Comparison of ENCODE assay signal across 8 mouse cellular contexts in genomic region chr4:130861653-130862208, GRCm38 (mm10). TPM values are rescaled to one million over a fixed set of nuclear protein-coding genes. Genes with fewer than 3 reads are reported as not detected.
A peak's percentile ranks its signal among the peaks of the same experiment; 100 is the strongest.
DNase-seq lines count a peak whose midpoint lies in the region; ATAC-seq and TF ChIP-seq lines count a peak whose summit lies in the region.

No protein-coding gene starts in this region.

- peak; percentile 93 for ATAC-seq in forebrain, embryonic 13.5 days
- ATAC-seq in lung, embryonic 14.5 days (ENCODE audit: insufficient read depth): peak; percentile 86

- H3K9ac ChIP-seq in forebrain, embryonic 13.5 days: peak overlapping the region; percentile 52; the same call in 1 of the 2 replicates
- H3K9ac ChIP-seq in lung, embryonic 14.5 days: peak overlapping the region; percentile 16; the same call in 1 of the 2 replicates

- no peaks in the 10 kb centered on the region for H3K9me3 ChIP-seq in forebrain, embryonic 13.5 days (replicated peaks)
- no peaks in the 10 kb centered on the region for H3K9me3 ChIP-seq in lung, embryonic 14.5 days (ENCODE audit: low read depth, low read length)

- H3K4me2 ChIP-seq in forebrain, embryonic 13.5 days: peak overlapping the region; percentile 58
- H3K4me2 ChIP-seq in lung, embryonic 14.5 days: peak overlapping the region; percentile 62

- no peak for TF ChIP-seq CTCF in C2C12 (IDR thresholded peaks at IDR 0.05; ENCODE audit: control insufficient read depth, insufficient read depth, insufficient read length)
- no peak; the same call in 1 of the 2 replicates for TF ChIP-seq CTCF in lung, embryonic 14.5 days (IDR thresholded peaks at IDR 0.05; ENCODE audit: low read depth)

- no peak overlapping the region for H3K4me3 ChIP-seq in C2C12 (ENCODE audit: insufficient read depth, poor library complexity, severe bottlenecking)
- peak overlapping the region; percentile 34; the same call in 1 of the 2 replicates for H3K4me3 ChIP-seq in brown adipose tissue, adult 24 weeks (ENCODE audit: insufficient read depth, low read depth, low read length)
- H3K4me3 ChIP-seq in forebrain, embryonic 13.5 days: peak overlapping the region; percentile 24
- peak overlapping the region; percentile 25 for H3K4me3 ChIP-seq in lung, embryonic 14.5 days (ENCODE audit: low read depth, low read length)

- H3K27me3 ChIP-seq in C2C12 (ENCODE audit: control insufficient read depth, insufficient read depth, insufficient read length): no peaks in the 10 kb centered on the region
- H3K27me3 ChIP-seq in forebrain, embryonic 13.5 days: peaks cover 79% of the 10 kb centered on the region
- H3K27me3 ChIP-seq in lung, embryonic 14.5 days (ENCODE audit: insufficient read depth, low read length): peaks cover 10% of the 10 kb centered on the region; the same call in 1 of the 2 replicates

- no peaks in the 10 kb centered on the region for H3K4me1 ChIP-seq in brown adipose tissue, adult 24 weeks (ENCODE audit: control insufficient read depth, insufficient read depth, insufficient read length, low read length)
- peaks cover 37% of the 10 kb centered on the region for H3K4me1 ChIP-seq in forebrain, embryonic 13.5 days
- H3K4me1 ChIP-seq in lung, embryonic 14.5 days (ENCODE audit: insufficient read depth): 0 out of 2 replicates have a peak, but pooled peaks cover 3% of the 10 kb centered on the region

- no peaks in the 10 kb centered on the region for H3K79me3 ChIP-seq in C2C12 (ENCODE audit: low read depth)

- no peaks in the 10 kb centered on the region for H3K36me3 ChIP-seq in C2C12 (ENCODE audit: control insufficient read depth, insufficient read depth)
- H3K36me3 ChIP-seq in forebrain, embryonic 13.5 days (ENCODE audit: poor library complexity, severe bottlenecking): no peaks in the 10 kb centered on the region
- H3K36me3 ChIP-seq in lung, embryonic 14.5 days (ENCODE audit: insufficient read depth): no peaks in the 10 kb centered on the region

- peak overlapping the region; percentile 46 for H3ac ChIP-seq in C2C12 (ENCODE audit: control insufficient read depth, insufficient read length, low read depth)

- peak; percentile 60 for DNase-seq in heart, postnatal 25 days (ENCODE audit: low spot score)
- DNase-seq in layer of hippocampus, adult 18-20 months (ENCODE audit: low spot score in 2 of 2): peak; percentile 97
- DNase-seq in lung, embryonic 14.5 days: peak; percentile 78
- peak; percentile 97 for DNase-seq in right cerebral cortex, adult 18-20 months
- no peak for DNase-seq in yolk sac, embryonic 10.5 days (ENCODE audit: low spot score)

- intact Hi-C loops in heart, postnatal 25 days (cut with DNase I): no loop called here

- no peaks in the 10 kb centered on the region for H3K79me2 ChIP-seq in C2C12 (ENCODE audit: control insufficient read depth, insufficient read depth)

- WGBS in forebrain, embryonic 13.5 days: 2% methylated on average over 30 of the region's 30 CpGs
- WGBS in lung, embryonic 14.5 days: 2% methylated on average over 30 of the region's 30 CpGs

- no peak overlapping the region for H3K27ac ChIP-seq in brown adipose tissue, adult 24 weeks (replicated peaks; ENCODE audit: low read depth, low read length)
- H3K27ac ChIP-seq in forebrain, embryonic 13.5 days: no peak overlapping the region; the same call in 1 of the 2 replicates
- H3K27ac ChIP-seq in lung, embryonic 14.5 days (ENCODE audit: low read depth): peak overlapping the region; percentile 42; the same call in 1 of the 2 replicates

TF ChIP-seq in C2C12, 6 proteins besides CTCF, POLR2A, EP300 and RAD21:
- no peak for TF ChIP-seq FOSL1 (IDR thresholded peaks at IDR 0.05; ENCODE audit: insufficient read depth, low read length, poor library complexity, severe bottlenecking)
- no peak for TF ChIP-seq MYOG (IDR thresholded peaks at IDR 0.05; ENCODE audit: control insufficient read depth, extremely low read depth, insufficient read length)
- no peak for TF ChIP-seq MAX (IDR thresholded peaks at IDR 0.05)
- no peak for TF ChIP-seq USF1 (IDR thresholded peaks at IDR 0.05; ENCODE audit: low read depth)
- no peak for TF ChIP-seq CEBPB (IDR thresholded peaks at IDR 0.05; ENCODE audit: low read depth)
- TF ChIP-seq MYOD1 (IDR thresholded peaks at IDR 0.05; ENCODE audit: control insufficient read depth, insufficient read length, low read depth): no peak

RNA-seq across cellular contexts. Expression of gene Laptm5, which starts 51.2 kb away (rescaled TPM):
- polyA plus RNA-seq in C2C12 (2012; fragmentation: generic; extraction: Trizol): 0.08 TPM
- 14.0 and 16.4 TPM in 2 replicates for polyA plus RNA-seq in brown adipose tissue, adult 24 weeks (2012; ENCODE audit: insufficient read depth, insufficient read length, missing spikeins)
- polyA plus RNA-seq in forebrain, embryonic 13.5 days (2015; fragmentation: Nextera tagmentation; extraction: Ambion mirVana): 15.5 and 16.7 TPM in 2 replicates
- 10 to 100 TPM; 17.8 to 18.4 TPM for total RNA-seq in heart, postnatal 25 days (2021)
- total RNA-seq in layer of hippocampus, adult 18-20 months (2021): 10 to 100 TPM; 39.2 to 42.9 TPM
- 39.1 and 42.5 TPM in 2 replicates for polyA plus RNA-seq in lung, embryonic 14.5 days (2014; fragmentation: Nextera tagmentation; extraction: Ambion mirVana)

Comparison
In these comparisons a context has a peak if more than half of its experiments do, and no peak if none do; other contexts are left out.
1. RNA of gene Laptm5, which starts 51.2 kb away (polyA plus RNA-seq): 39.1 to 42.5 TPM in lung, embryonic 14.5 days, 15.5 to 16.7 TPM in forebrain, embryonic 13.5 days and 14.0 to 16.4 TPM in brown adipose tissue, adult 24 weeks; 0.08 TPM in C2C12 (single experiment); every median in the first group is over 10 times any median in the second.